13 mouse cellular contexts compared by ENCODE assay signal in the genomic region with DNA sequence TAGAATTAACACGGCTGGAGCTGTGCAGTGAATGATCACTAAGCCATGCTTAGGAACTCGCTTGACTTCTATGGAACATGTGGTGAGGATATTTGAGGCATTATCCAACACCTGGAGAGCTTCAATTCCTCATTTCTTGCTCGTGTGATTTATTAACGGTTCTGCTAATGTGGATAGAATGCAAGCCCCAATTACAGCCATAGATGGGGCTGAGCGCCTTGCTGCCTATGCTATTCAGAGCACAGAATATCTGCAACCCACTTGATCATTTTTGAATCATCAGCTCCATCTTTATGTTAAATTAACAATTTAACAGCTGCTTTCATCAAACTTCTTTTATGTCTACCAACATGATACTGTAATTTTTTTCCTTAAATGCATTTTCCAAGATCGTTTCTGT.
"Had no signal": no experiment of that assay in that cellular context is flagged by ENCODE, and none has a peak within 500 bp of the region (broad histone marks: within the 10 kb centered on the region; RNA-seq: fewer than 3 reads in every experiment).

No protein-coding gene starts in this region.

- H3K4me2 ChIP-seq: liver, embryonic 11.5 days; liver, embryonic 15.5 days; midbrain, embryonic 15.5 days; stomach, embryonic 15.5 days had no signal

- ATAC-seq: lung, postnatal 0 days; midbrain, embryonic 15.5 days had no signal

- H3K9ac ChIP-seq: liver, embryonic 15.5 days; midbrain, embryonic 15.5 days; stomach, embryonic 15.5 days had no signal

- H3K36me3 ChIP-seq: limb, embryonic 10.5 days; liver, embryonic 15.5 days; midbrain, embryonic 15.5 days; stomach, embryonic 15.5 days had no signal

- H3K27ac ChIP-seq: left cerebral cortex, adult 2 months; limb, embryonic 10.5 days; liver, embryonic 15.5 days; midbrain, embryonic 15.5 days; stomach, embryonic 15.5 days had no signal

- H3K9me3 ChIP-seq: limb, embryonic 10.5 days; liver, embryonic 15.5 days; midbrain, embryonic 15.5 days; stomach, embryonic 15.5 days had no signal

- H3K4me3 ChIP-seq: left cerebral cortex, adult 2 months; limb, embryonic 10.5 days; liver, embryonic 15.5 days; midbrain, embryonic 15.5 days; stomach, embryonic 15.5 days had no signal

- H3K4me1 ChIP-seq: liver, embryonic 15.5 days; midbrain, embryonic 15.5 days; stomach, embryonic 15.5 days had no signal

- DNase-seq: kidney, postnatal 25 days; lung, adult 2 months; lung, postnatal 36 days; right cerebral cortex, postnatal 14 days; thymus, adult 2 months; thymus, postnatal 25 days had no signal

- H3K27me3 ChIP-seq: liver, embryonic 15.5 days; midbrain, embryonic 15.5 days; stomach, embryonic 15.5 days had no signal
